Mouse (Mus musculus) adrenal gland, adult 18-20 months (tissue): Measurements from ENCODE around the gene Neurl2. TPM values are rescaled to one million over a fixed set of nuclear protein-coding genes. Genes with fewer than 3 reads are reported as not detected.
"Not testable (repeated sequence)": the region's sequence is repeated elsewhere in the genome, so short reads cannot be mapped to it uniquely, and the experiment has no call there.

Source experiments
- DNase-seq, 2 experiments: peaks; one replicate each; pipeline ENCODE4 v3.0.0; 2021 to 2022; ENCODE audit warnings: low spot score in 2 of 2
- total RNA-seq, 2 experiments: library from RNA; stranded (reverse); gene quantifications; 1 replicate in 1 of 2; 2 replicates in 1 of 2; pipeline ENCODE4 v1.2.3; 2021

Gene Neurl2
- total RNA-seq, 2 experiments from 2014 or later = 1.4 to 1.7 TPM

- no peak for DNase-seq
Observed at GRCm38 (mm10) chr2:164821060-164821459, 12.2 kb downstream of the Neurl2 start.

DNA sequence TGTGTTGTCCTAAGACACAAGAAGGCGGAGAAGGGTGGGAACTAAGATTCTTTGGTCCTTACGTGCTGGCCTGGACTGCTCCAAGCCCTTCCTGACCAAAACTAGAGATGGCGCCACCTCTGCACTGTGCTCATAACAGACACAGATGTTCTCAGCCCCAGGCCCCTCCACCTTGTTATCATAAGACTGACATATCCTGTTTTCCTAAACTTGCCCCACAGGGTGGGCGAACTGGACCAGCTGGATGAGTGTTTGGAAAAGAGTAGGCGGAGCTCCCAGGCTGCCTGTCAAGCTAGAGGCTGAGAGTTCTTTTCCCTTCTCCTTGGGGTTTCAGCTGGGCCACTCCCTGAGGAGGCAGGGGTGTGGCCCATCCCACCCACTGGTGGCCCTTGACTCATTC, 15.6 kb downstream of the Neurl2 start:
- no peak for DNase-seq

DNA sequence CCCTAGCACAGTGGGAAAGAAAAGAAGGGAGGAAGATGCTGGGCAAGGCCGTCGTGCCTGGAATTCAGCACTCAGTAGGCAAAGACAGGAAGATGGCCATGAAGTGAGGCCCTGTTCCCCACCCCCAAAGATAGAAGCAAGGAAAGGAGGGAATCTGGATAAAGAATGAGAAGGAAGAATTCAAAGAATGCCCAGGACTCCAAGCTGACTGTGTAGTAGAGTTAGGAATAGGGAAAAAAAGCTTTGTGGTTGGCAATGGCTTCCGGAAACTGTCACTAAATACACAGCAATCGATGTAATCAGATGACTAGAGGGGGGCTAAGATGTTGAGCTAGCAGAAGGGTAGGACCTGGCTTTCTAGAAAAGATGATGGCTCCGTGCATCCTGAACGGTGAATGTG, 16.1 kb downstream of the Neurl2 start:
- no peak for DNase-seq

DNA sequence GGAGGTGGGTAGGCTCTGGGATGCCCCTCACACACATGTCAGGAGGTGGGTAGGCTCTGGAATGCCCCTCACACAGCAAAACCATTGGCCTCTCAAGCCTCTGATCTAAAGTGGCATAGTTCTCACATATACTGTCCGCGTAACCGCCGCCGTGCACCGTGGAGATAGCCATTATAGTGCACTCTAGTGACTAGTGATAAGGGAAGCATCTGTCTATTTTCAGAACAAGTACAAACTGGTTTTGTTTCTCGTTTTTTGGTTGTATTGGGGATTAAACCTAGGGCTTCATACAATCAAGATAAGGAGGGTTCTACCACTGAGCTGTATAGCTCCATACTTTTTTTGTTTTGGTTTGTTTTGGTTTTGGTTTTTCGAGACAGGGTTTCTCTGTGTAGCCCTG, 17.4 kb downstream of the Neurl2 start:
- DNase-seq = no peak

DNA sequence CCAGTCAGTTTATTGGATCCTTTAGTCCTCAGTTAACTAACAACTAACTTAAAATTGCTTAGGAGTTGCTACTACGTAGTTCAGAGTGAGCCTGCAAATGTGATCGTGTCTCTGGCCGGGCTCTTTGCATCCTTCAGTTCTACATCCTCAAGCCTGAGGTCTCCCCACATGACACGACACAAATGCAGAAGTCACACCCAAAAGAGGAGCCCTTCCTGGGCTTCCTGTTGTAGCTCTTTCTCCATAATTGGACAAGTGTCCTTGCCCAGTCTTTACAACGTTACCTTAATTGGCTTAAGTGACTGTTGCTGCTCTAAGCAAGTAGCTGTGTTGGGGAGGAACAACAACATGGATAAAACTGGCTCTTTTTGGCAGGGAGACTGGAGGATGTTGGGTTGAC, 17.9 kb downstream of the Neurl2 start:
- DNase-seq = no peak

DNA sequence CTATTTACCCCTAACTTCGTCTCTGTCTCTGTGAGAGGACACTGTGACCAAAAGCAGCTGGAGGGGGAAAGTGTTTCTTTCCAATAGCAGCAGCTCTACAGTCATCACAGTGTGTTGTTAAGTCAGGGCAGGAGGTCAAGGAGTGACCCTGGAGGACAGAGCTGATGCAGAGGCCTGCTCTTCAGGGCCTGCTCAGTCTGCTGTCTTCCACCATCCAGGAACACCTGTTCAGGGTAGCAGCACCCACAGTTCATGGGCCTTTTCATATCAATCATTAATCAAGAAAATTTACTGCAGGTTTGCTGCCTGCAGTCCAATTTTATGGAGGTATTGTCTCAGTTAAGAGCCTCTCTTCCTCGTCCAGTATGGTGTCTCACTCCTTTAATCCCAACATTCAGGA, 19.7 kb downstream of the Neurl2 start:
- no peak for DNase-seq

DNA sequence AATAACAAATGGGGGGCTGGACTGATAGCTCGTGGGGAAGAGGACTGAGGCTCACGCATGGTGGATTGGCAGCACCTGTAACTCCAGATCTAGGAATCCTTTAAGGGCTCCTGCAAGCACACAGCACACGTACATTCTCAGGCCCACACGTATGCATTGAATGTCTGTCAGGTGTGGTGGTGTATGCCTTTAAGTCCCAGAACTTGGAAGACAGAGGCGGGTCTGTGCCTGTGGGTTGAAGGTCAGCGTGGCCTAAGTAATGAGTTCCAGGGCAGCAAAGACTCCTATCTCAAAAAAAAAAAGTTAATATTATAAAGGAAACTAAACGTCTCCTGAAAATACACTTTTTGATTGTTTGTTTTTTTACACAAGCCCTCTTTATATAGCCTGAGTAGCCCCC, 26.6 kb downstream of the Neurl2 start:
- DNase-seq = no peak

GRCm38 (mm10) chr2:164805332-164805718, 27.9 kb downstream of the Neurl2 start:
- DNase-seq = no peak

DNA sequence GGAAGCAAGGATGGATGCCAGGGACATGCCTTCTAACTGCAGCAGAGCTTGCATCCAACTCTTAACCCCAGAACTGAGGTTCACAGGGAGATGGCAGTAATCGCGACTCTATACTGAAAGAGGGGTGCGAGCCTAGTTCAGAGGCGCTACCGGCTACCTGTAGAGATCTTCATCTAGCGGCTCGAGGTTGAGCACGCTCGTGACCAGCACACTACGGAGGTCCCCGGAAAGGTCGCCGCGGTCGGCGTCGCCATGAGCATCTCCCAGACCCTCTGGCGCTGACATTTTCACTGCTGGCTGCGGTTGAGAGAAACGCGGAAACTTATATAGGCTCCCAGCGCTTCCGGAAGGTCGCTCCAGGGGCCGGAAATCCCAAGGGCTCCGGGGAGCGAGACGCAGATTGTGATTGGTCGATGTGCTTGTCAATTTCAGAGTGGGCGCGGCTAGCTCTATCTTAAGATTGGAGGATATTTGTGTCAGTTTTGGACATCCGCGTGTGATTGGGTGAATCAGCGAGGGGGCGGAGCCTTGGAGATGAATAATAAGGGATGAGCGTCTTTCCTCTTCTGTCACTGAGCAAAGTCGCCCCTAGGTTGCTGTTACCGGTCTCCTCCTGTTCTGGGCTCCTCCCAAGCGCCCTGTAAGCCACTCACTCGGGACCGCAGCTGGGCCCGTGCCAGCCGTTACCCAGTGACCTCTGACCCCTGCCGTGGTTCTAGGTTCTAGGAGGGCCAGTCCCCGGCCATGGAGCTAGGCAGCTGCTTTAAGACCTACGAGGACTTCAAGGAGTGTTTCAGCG, 28.5 kb downstream of the Neurl2 start, which contains the start of the genes Acot8 and Zswim3:
Gene Acot8, minus strand, starts transcription at position 350 of the 799 bp plus-strand sequence.
Gene Zswim3, plus strand, starts transcription at position 566 of the 799 bp plus-strand sequence.
- peak; percentile 95 to 97 for DNase-seq

DNA sequence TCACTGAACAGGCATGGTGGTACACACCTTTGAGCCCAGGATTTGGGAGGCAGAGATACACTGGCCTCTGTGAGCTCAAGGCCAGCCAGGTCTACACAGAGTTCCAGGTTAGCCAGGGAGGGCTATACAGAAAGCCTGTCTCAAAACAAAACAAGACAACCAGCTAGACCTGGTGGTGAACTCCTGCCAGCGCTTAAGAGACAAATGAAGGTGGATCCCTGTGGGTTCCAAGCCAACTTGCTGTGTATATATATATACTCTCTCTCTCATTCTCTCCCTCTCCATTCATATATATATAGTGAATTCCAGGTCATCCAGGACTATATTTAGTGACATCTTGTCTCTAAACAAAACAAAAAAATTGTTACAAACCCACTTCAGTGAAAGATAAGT, 29.3 kb downstream of the Neurl2 start:
- DNase-seq = no peak

- DNase-seq = no peak
Observed at GRCm38 (mm10) chr2:164803201-164803920, 29.9 kb downstream of the Neurl2 start.

- no peak for DNase-seq
Observed at GRCm38 (mm10) chr2:164800252-164801004, 32.8 kb downstream of the Neurl2 start.

GRCm38 (mm10) chr2:164798554-164798953, 34.7 kb downstream of the Neurl2 start:
- not testable (repeated sequence) for DNase-seq

DNA sequence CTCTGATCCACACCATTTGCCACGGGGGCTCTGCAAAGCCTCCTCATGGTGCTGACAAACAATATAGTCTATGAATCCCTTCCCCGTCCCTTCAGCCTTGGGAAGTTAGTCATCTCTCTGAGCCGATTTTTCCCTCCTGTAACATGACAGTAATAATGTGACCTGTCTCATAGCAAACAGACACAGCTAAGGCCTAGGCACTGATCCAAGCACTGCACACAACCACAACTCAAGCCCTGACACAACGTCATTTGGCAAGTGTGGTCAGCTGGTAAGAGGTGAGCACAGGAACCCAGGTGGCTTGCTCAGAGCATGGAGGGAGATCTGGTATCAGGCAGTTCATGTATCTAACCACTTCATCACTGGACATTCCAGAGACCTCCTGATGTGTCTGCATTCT, 37.4 kb downstream of the Neurl2 start:
- no peak for DNase-seq

DNA sequence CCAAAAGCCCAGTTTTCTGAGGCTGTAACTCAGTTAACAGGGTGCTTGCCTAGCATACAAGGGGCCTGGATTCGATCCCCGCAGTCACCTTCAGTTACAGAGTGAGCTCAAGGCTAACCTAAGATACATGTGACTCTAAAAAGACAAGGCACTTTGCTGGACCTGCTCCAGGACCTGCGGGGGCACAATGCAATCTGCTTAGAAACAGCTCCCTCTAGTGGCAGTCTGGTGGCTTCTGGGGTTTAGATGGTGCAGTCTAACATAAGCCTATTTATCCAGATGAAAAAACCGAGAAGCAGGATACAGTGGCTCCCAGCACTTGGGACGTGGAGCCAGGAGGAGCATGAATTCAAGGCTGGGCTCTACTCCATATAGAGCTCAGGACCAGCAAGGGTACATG, 39.0 kb downstream of the Neurl2 start:
- peak; percentile 72 to 82 for DNase-seq

DNA sequence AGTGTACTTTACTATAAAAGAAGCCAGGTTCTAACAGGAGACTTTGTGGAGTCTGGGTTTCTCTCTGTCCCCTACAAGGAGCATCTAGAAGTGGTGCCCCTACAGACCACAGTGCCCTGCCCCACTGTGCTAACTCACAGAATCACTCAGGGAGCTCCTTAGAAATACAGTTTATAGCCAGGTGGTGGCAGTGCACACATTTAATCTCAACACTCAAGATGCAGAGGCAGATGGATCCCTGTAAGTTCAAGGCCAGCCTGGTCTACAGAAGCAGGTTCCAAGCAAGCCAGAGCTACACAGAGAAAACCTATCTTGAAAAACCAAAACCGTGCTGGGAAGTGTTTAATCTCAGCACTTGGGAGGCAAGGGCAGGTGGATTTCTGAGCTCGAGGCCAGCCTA, 39.5 kb downstream of the Neurl2 start:
- DNase-seq = no peak

DNA sequence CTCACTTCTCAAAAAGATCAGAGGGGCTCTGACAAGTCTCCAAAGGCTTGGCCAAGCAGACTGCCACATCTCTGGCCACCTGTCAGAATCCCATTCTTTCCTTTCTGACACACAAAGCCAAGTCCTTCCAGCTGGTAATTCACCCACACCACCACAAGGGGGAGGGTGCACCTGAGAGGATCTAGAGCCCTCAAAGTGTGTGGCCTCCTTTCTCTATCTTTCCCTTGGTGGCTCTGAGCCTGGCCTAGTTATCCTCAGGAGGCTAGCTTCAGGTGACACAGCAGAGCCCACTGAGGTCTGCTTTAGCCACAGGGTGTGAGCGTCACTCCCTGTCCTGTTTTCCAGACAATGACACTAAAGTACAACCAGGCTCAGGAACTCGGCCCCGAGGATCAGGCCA, 40.0 kb downstream of the Neurl2 start:
- peak in 1 of 2 experiments; percentile 59 for DNase-seq

DNA sequence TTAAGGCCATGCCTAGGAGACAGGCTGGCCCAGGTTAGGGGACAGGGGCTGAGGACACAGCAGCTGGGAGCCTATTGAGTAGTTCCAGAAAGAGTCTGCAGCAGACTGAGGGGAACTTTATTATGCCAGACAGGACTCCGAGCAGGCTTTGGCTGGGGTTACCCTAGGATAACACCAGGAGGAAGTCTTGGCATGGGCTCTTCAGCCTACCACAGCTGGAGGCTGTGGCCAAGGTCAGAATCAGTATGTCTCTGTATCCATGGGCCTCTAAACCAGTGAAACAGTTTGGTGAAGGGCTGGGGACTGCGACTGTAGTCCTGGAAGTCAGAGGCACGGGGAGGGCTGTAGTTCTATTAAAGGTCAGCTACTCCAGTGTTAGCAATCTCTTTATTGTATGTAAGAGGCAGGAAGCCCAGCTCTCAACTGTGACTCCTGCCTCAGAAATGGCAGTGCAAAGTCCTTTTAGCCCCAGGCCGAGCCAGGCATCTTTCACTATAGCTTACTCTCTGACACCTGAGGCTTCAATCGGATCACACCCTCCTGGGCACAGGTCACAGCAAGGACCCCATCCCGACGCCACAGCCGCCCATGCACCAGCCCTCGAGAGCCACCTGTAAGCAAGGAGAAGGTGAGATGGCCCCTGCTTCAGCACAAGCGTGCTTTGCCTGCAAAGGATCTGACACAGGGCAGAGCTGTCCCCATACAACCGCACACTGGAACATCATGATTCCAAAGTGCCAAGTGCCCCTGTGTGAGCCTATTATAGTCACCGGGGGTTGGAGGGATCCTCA, 40.7 kb downstream of the Neurl2 start:
- peak in 1 of 2 experiments; percentile 27 for DNase-seq

DNA sequence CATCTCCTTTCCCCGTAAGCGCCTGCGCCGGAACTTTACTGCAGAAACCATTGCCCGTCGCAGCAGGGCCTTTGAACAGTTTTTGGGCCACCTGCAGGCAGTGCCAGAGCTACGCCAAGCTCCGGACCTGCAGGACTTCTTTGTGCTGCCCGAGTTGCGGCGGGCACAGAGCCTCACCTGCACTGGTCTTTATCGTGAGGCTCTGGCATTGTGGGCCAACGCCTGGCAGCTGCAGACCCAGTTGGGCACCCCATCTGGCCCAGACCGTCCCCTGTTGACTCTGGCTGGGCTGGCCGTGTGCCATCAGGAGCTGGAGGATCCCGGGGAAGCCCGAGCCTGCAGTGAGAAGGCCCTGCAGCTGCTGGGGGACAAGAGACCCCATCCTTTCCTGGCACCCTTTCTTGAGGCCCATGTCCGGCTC, 41.4 kb downstream of the Neurl2 start:
- DNase-seq = no peak

DNA sequence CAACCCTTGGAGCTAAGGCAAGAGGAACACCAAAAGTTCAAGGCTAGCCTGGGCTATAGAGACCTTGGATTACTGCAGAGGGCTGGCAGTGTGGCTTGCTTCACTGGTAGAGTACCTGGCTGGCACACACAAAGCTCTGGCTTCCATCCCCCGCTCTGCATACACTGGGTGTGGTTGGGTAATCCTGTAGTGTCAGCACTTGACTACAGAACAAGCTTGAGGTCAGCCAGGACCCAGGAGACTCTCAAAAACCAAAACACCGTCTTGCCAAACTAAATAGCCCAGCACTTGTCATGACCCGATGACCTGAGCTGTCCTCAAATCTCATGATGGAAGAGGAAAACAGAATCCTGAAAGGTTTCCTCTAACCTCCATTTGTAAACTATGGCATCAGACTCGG, 42.8 kb downstream of the Neurl2 start:
- no peak for DNase-seq

- no peak for DNase-seq
Observed at GRCm38 (mm10) chr2:164788411-164788810, 44.8 kb downstream of the Neurl2 start.
